Mouse (Mus musculus) intestine, embryonic 14.5 days (tissue): ENCODE results near the gene Fam129a. TPM values are rescaled to one million over a fixed set of nuclear protein-coding genes. Genes with fewer than 3 reads are reported as not detected.
"Not testable (repeated sequence)": the region's sequence is repeated elsewhere in the genome, so short reads cannot be mapped to it uniquely, and the experiment has no call there.

Experiments used
- ATAC-seq: fragments of 200-750 bp; cut with Nextera tagmentation; replicated peaks from 2 replicates; pipeline ENCODE4 v1.8.0; 2017; ENCODE audit warnings: low read depth, moderate number of reproducible peaks, moderate TSS enrichment, moderate library complexity; ENCODE audit not compliant: low FRiP score, low TSS enrichment
- DNase-seq: peaks from one replicate; pipeline ENCODE4 v3.0.0-alpha.2; 2018; ENCODE audit warnings: low spot score
- H3K27ac ChIP-seq: fragments of 300-500 bp; sonication (generic); 2 replicates; pipeline ENCODE4 v1.5.1; 2014; ENCODE audit warnings: low read depth, mild to moderate bottlenecking, control low read depth
- H3K27me3 ChIP-seq: fragments of 300-500 bp; sonication (generic); replicated peaks from 2 replicates; pipeline ENCODE4 v1.6.1; 2014; ENCODE audit warnings: low read length, control low read depth; ENCODE audit not compliant: control insufficient read depth, insufficient read depth
- H3K36me3 ChIP-seq: fragments of 300-500 bp; sonication (generic); 2 replicates; pipeline ENCODE4 v1.6.1; 2014; ENCODE audit warnings: low read length, control low read depth; ENCODE audit not compliant: control insufficient read depth, insufficient read depth
- H3K4me1 ChIP-seq: fragments of 300-500 bp; sonication (generic); replicated peaks from 2 replicates; pipeline ENCODE4 v1.6.1; 2014; ENCODE audit warnings: low read length, control low read depth, mixed read lengths; ENCODE audit not compliant: control insufficient read depth, insufficient read depth
- H3K4me2 ChIP-seq: fragments of 300-500 bp; sonication (generic); 2 replicates; pipeline ENCODE4 v1.6.1; 2014; ENCODE audit warnings: low read length
- H3K4me3 ChIP-seq: fragments of 300-500 bp; sonication (generic); 2 replicates; pipeline ENCODE4 v1.5.1; 2014; ENCODE audit warnings: low read depth, low read length, control low read depth, mixed read lengths
- H3K9ac ChIP-seq: fragments of 300-500 bp; sonication (generic); 2 replicates; pipeline ENCODE4 v1.6.1; 2014; ENCODE audit warnings: mild to moderate bottlenecking, low read length
- H3K9me3 ChIP-seq: fragments of 300-500 bp; sonication (generic); 2 replicates; pipeline ENCODE4 v1.6.1; 2016; ENCODE audit warnings: low read length, control low read depth; ENCODE audit not compliant: control insufficient read depth
- WGBS: fragments of 180-500 bp; shearing (Covaris S2); extraction: QIAGEN DNeasy Blood & Tissue Kit; methylation state at CpG from one replicate; pipeline ENCODE4 v1.1.7; 2014; 5-methylcytosine and 5-hydroxymethylcytosine counted together
- polyA plus RNA-seq: library from polyadenylated mRNA; unstranded; fragments of >200 nt; fragmentation: Nextera tagmentation; extraction: Ambion mirVana; gene quantifications from 2 replicates; pipeline ENCODE4 v1.2.1, GENCODE M21; 2014

Gene Fam129a
- polyA plus RNA-seq, 1 experiment from 2014 or later = 5.2 TPM

DNA sequence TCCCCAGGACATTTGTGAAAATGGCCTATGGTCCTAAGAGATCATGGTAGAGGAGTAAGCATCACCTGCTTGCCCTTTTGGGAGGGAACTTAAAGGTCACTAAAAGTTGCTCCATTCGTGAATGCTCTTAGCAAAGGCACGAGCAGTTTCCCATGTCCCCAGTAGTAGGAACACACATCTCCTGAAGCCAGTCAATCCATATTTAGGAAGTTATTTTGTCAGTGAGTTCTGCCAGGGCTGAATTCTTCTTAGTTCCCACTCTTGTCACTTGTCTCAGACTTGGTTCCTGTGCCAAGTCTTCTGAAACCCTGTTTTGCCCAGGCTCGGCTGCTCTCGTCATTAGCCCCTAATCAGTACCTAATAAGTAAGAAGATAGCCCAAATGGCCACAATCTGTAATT is 23.9 kb downstream of the Fam129a start:
- WGBS = 88% methylated on average over 4 of the region's 4 CpGs
- H3K4me2 ChIP-seq = no peak overlapping the region
- H3K4me1 ChIP-seq = no peaks in the 10 kb centered on the region
- no peak overlapping the region for H3K4me3 ChIP-seq
- H3K27me3 ChIP-seq = no peaks in the 10 kb centered on the region
- H3K9me3 ChIP-seq = no peaks in the 10 kb centered on the region
- DNase-seq (no peak), ATAC-seq (no peak)
- no peaks in the 10 kb centered on the region for H3K36me3 ChIP-seq
- H3K9ac ChIP-seq = no peak overlapping the region
- H3K27ac ChIP-seq = no peak overlapping the region

DNA sequence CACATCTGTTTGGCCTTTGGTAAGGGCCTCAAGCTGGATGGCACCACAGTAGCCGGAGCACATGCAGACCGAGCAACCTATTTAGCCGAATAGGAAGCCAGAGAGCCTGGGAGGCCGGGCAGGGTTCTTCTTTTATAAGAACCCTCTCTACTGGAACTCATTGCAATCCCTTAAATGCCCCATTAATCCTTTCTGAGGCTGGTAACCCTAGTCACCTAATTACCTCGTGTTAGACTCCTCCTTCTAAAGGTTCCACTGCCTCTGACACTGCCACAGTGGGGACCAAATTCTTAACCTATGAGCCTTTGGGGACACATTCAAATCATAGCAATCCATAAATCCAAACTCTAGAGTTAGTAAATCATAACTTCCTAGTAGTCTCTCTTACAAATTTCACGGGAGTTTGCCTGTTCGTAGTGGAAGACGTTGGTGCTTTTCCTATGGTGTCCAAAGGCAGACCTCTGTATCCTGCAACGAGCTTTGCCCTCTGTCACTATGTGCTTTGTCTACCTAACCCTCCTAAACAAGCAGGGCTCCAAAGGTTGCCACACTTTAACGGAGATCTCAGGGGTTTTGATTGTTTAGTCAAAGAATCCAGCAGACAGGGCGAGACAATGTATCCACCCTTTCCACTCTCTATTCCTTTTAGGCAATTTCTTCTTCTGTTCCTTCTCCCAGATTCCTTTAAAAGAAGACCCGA is 24.8 kb downstream of the Fam129a start:
- ATAC-seq = no peak

GRCm38 (mm10) chr1:151596562-151596961 is 25.6 kb downstream of the Fam129a start:
- Histone ChIP-seq H3K27ac (no peak overlapping the region), H3K4me3 (no peak overlapping the region), H3K36me3 (no peaks in the 10 kb centered on the region), H3K9me3 (no peaks in the 10 kb centered on the region), H3K9ac (no peak overlapping the region), H3K4me2 (no peak overlapping the region), H3K27me3 (no peaks in the 10 kb centered on the region), H3K4me1 (no peaks in the 10 kb centered on the region)
- ATAC-seq (no peak), DNase-seq (no peak)
- WGBS = 55% methylated on average over 8 of the region's 8 CpGs

More for the DNA sequence above, 24.8 kb downstream of the Fam129a start:
- Histone ChIP-seq H3K9ac (no peak overlapping the region), H3K27me3 (no peaks in the 10 kb centered on the region), H3K4me2 (no peak overlapping the region), H3K4me1 (no peaks in the 10 kb centered on the region), H3K36me3 (no peaks in the 10 kb centered on the region), H3K9me3 (no peaks in the 10 kb centered on the region), H3K4me3 (no peak overlapping the region), H3K27ac (no peak overlapping the region)
- WGBS = 72% methylated on average over 12 of the region's 12 CpGs
- no peak for DNase-seq

DNA sequence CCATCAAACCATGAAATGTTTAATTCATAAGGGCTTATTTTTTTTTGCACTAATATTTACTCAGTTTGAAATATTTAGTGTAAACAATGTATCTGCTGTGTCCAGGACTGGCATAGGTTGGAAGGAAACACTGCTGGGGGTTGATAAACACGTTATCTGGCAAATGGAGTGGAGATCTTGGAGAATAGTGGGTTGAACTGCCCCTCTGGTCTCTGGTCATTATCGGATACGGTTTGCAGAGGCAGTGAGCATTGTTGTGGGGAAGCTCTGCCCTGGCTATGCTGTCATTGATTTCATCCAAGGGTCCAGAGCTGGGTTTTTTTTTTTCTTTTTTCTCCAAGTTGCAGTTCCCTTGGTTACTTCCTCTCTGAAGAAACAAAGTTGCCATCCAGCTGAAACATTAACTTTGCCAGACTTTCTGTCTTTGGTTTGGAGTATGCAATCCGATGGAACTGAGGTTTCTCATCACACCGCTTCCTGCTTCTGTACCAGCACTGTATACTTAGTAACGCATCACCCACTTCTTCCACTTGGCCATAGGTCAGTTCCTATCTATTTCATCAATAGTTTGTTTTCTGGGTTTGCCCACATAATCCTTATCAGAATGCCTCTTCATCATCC is 26.8 kb downstream of the Fam129a start:
- Histone ChIP-seq H3K9me3 (no peaks in the 10 kb centered on the region), H3K4me1 (no peaks in the 10 kb centered on the region), H3K4me3 (no peak overlapping the region), H3K27ac (no peak overlapping the region), H3K4me2 (no peak overlapping the region), H3K27me3 (no peaks in the 10 kb centered on the region), H3K9ac (no peak overlapping the region), H3K36me3 (no peaks in the 10 kb centered on the region)
- WGBS = 67% methylated on average over 6 of the region's 6 CpGs
- ATAC-seq (no peak), DNase-seq (no peak)

- ATAC-seq = no peak
- WGBS = 99% methylated on average over 2 of the region's 2 CpGs
Measured at GRCm38 (mm10) chr1:151598876-151599275, 27.9 kb downstream of the Fam129a start.

GRCm38 (mm10) chr1:151604328-151604727 is 33.3 kb downstream of the Fam129a start:
- H3K9me3 ChIP-seq = no peaks in the 10 kb centered on the region
- H3K4me1 ChIP-seq = 0 out of 2 replicates have a peak, but pooled peaks cover 7% of the 10 kb centered on the region
- no peak overlapping the region for H3K9ac ChIP-seq
- ATAC-seq (no peak), DNase-seq (no peak)
- H3K4me3 ChIP-seq = no peak overlapping the region
- no peaks in the 10 kb centered on the region for H3K27me3 ChIP-seq
- no peaks in the 10 kb centered on the region for H3K36me3 ChIP-seq
- no peak overlapping the region for H3K27ac ChIP-seq
- WGBS = 52% methylated on average over 2 of the region's 2 CpGs
- H3K4me2 ChIP-seq = no peak overlapping the region

More at GRCm38 (mm10) chr1:151598876-151599275, 27.9 kb downstream of the Fam129a start:
- Histone ChIP-seq H3K9me3 (no peaks in the 10 kb centered on the region), H3K4me1 (0 out of 2 replicates have a peak, but pooled peaks cover 7% of the 10 kb centered on the region), H3K9ac (no peak overlapping the region), H3K27ac (no peak overlapping the region), H3K4me3 (no peak overlapping the region), H3K4me2 (no peak overlapping the region), H3K27me3 (no peaks in the 10 kb centered on the region), H3K36me3 (no peaks in the 10 kb centered on the region)
- DNase-seq = no peak

DNA sequence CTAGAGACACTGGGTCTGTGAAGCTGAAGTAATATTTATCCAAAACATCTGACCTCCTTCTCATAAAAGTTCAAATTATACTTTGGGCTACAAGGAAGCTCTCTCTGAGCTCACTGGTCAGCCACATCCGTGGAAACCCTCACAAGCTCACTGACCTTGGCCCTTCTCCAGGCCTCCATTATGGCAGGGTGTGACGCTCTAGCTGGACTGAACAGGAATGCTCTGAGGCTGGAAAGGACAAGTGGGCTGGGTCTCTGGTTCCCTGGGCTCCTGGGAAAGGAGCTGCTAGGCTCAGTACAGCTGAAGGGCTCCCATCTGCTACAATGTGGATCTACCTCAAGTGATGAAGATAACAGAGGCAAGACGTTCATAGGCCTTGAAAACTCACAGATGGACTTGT is 37.0 kb downstream of the Fam129a start:
- not testable (repeated sequence) for H3K4me3 ChIP-seq, H3K9ac ChIP-seq, H3K36me3 ChIP-seq, ATAC-seq, H3K4me1 ChIP-seq, H3K27ac ChIP-seq, H3K9me3 ChIP-seq, H3K27me3 ChIP-seq, DNase-seq, H3K4me2 ChIP-seq
- WGBS = 70% methylated on average over 3 of the region's 3 CpGs

DNA sequence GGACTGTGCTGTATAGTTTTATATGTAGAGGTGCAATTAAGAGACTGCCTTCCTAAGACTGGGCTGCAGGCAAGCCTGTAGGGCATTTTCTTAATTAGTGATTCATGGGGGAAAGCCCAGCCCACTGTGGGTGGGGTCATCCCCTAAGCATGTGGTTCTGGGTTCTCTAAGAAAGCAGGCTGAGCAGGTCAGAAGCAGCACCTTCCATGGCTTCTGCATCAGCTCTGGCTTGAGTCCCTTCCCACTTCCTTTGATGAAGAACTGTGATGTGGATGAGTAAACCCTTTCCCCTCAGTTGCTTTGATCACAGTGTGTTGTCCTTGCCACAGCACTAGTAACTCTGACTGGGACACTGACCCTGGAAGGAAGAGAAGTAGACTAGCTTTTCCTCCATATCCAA is 39.6 kb downstream of the Fam129a start:
- Histone ChIP-seq H3K36me3 (no peaks in the 10 kb centered on the region), H3K4me2 (no peak overlapping the region), H3K4me3 (no peak overlapping the region), H3K4me1 (no peaks in the 10 kb centered on the region), H3K9ac (no peak overlapping the region), H3K27ac (no peak overlapping the region), H3K9me3 (no peaks in the 10 kb centered on the region), H3K27me3 (no peaks in the 10 kb centered on the region)
- DNase-seq (no peak), ATAC-seq (no peak)
